Mouse (Mus musculus) neural tube, postnatal 0 days (tissue): Measurements from ENCODE around the gene Kremen2. TPM values are rescaled to one million over a fixed set of nuclear protein-coding genes. Genes with fewer than 3 reads are reported as not detected.

Experiments used
- polyA plus RNA-seq: library from polyadenylated mRNA; unstranded; fragments of >200 nt; fragmentation: Nextera tagmentation; extraction: Ambion mirVana; gene quantifications from 2 replicates; pipeline ENCODE4 v1.2.1, GENCODE M21; 2015

The Kremen2 gene
- 1.2 and 1.6 TPM in 2 replicates for polyA plus RNA-seq

GRCm38 (mm10) chr17:23745301-23746251 lies at the start of gene Kremen2:
Kremen2 (minus strand) TSS chr17:23745833.

GRCm38 (mm10) chr17:23790269-23791078 lies 44.8 kb upstream of the Kremen2 start, which contains the start of gene Srrm2:
Srrm2 (plus strand) TSS chr17:23790532.

GRCm38 (mm10) chr17:23785561-23786471 lies 40.2 kb upstream of the Kremen2 start, which contains the start of gene Flywch2:
Flywch2 (minus strand) TSS chr17:23786081.

GRCm38 (mm10) chr17:23771284-23772218 lies 25.9 kb upstream of the Kremen2 start, which contains the start of gene Flywch1:
Flywch1 (minus strand) TSS chr17:23771602.

GRCm38 (mm10) chr17:23740598-23741021 lies 5.0 kb downstream of the Kremen2 start, which contains the start of gene Paqr4:
Paqr4 (minus strand) TSS chr17:23740867.

GRCm38 (mm10) chr17:23725999-23726757 lies 19.5 kb downstream of the Kremen2 start, which contains the start of gene Pkmyt1:
Pkmyt1 (plus strand) TSS chr17:23726336.

GRCm38 (mm10) chr17:23722376-23723125 lies 23.1 kb downstream of the Kremen2 start, which contains the start of gene 1520401A03Rik:
1520401A03Rik (minus strand) TSS chr17:23722783.

Other genes with a start within 250 kb of the Kremen2 start
- 11.5 and 12.6 TPM in 2 replicates for gene Zfp213, start 181.6 kb downstream of the Kremen2 start, polyA plus RNA-seq
- gene Zfp13, start 146.3 kb downstream of the Kremen2 start, polyA plus RNA-seq, result 20.7 and 22.4 TPM in 2 replicates
- not detected in 2 replicates for gene Zscan10, start 145.0 kb downstream of the Kremen2 start, polyA plus RNA-seq
- gene Mmp25, start 100.6 kb downstream of the Kremen2 start, polyA plus RNA-seq, result 1.4 and 1.7 TPM in 2 replicates
- gene Bicdl2, start 85.3 kb downstream of the Kremen2 start, polyA plus RNA-seq, result 0.23 TPM in 2 replicates
- gene Hcfc1r1, start 72.2 kb downstream of the Kremen2 start, polyA plus RNA-seq, result 207 and 248 TPM in 2 replicates
- gene Thoc6, start 72.0 kb downstream of the Kremen2 start, polyA plus RNA-seq, result 29.4 and 33.2 TPM in 2 replicates
- 14.4 and 18.7 TPM in 2 replicates for gene Tnfrsf12a, start 68.4 kb downstream of the Kremen2 start, polyA plus RNA-seq
- 0.23 and 0.35 TPM in 2 replicates for gene Cldn6, start 66.6 kb downstream of the Kremen2 start, polyA plus RNA-seq
- gene Cldn9, start 61.8 kb downstream of the Kremen2 start, polyA plus RNA-seq, result 0.20 and 0.79 TPM in 2 replicates
- 0.19 TPM in 1 of 2 replicates, not detected in the other for gene 1520401A03Rik, start 23.1 kb downstream of the Kremen2 start, polyA plus RNA-seq
- 14.5 and 16.2 TPM in 2 replicates for gene Pkmyt1, start 19.5 kb downstream of the Kremen2 start, polyA plus RNA-seq
- gene Paqr4, start 5.0 kb downstream of the Kremen2 start, polyA plus RNA-seq, result 64.8 and 68.8 TPM in 2 replicates
- 162 and 181 TPM in 2 replicates for gene Flywch1, start 25.8 kb upstream of the Kremen2 start, polyA plus RNA-seq
- gene Flywch2, start 40.2 kb upstream of the Kremen2 start, polyA plus RNA-seq, result 111 and 120 TPM in 2 replicates
- 455 and 462 TPM in 2 replicates for gene Srrm2, start 44.7 kb upstream of the Kremen2 start, polyA plus RNA-seq
- 1,482 and 1,529 TPM in 2 replicates for gene Elob, start 83.3 kb upstream of the Kremen2 start, polyA plus RNA-seq
- not detected in 2 replicates for gene Prss33, start 90.2 kb upstream of the Kremen2 start, polyA plus RNA-seq
- 0.12 TPM in 1 of 2 replicates, not detected in the other for gene Prss32, start 98.0 kb upstream of the Kremen2 start, polyA plus RNA-seq
- 0.86 and 1.6 TPM in 2 replicates for gene Prss41, start 98.3 kb upstream of the Kremen2 start, polyA plus RNA-seq
- not detected in 2 replicates for gene Prss21, start 122.2 kb upstream of the Kremen2 start, polyA plus RNA-seq
- gene Dcpp1, start 135.0 kb upstream of the Kremen2 start, polyA plus RNA-seq, result not detected in 2 replicates
- gene Dcpp2, start 135.0 kb upstream of the Kremen2 start, polyA plus RNA-seq, result not detected in 2 replicates
- gene Dcpp3, start 171.6 kb upstream of the Kremen2 start, polyA plus RNA-seq, result not detected in 2 replicates
- not detected in 2 replicates for gene Sbp, start 195.8 kb upstream of the Kremen2 start, polyA plus RNA-seq
- not detected in 2 replicates for gene Sbpl, start 209.4 kb upstream of the Kremen2 start, polyA plus RNA-seq
- gene Prss30, start 234.7 kb upstream of the Kremen2 start, polyA plus RNA-seq, result not detected in 2 replicates